Comparison of ENCODE assay signal across 9 mouse cellular contexts in genomic region chr5:112607867-112608516, GRCm38 (mm10). TPM values are rescaled to one million over a fixed set of nuclear protein-coding genes. Genes with fewer than 3 reads are reported as not detected.
A peak's percentile ranks its signal among the peaks of the same experiment; 100 is the strongest.
DNase-seq lines count a peak whose midpoint lies in the region; ATAC-seq lines count a peak whose summit lies in the region.
"Had no signal": no experiment of that assay in that cellular context is flagged by ENCODE, and none has a peak within 500 bp of the region (broad histone marks: within the 10 kb centered on the region; RNA-seq: fewer than 3 reads in every experiment).

No protein-coding gene starts in this region.

- H3K4me2 ChIP-seq in hindbrain, embryonic 13.5 days, result no peak overlapping the region
- no peak overlapping the region for H3K4me2 ChIP-seq in forebrain, embryonic 16.5 days (ENCODE audit: low read length)

- H3K4me1 ChIP-seq in hindbrain, embryonic 13.5 days (replicated peaks), result peaks cover 44% of the 10 kb centered on the region
- H3K4me1 ChIP-seq in hindbrain, embryonic 10.5 days (replicated peaks), result peaks cover 32% of the 10 kb centered on the region
- H3K4me1 ChIP-seq in forebrain, embryonic 16.5 days (replicated peaks; ENCODE audit: control insufficient read depth, insufficient read depth, low read length), result peaks cover 25% of the 10 kb centered on the region

- peak overlapping the region; percentile 9 for H3K27ac ChIP-seq in hindbrain, embryonic 13.5 days
- H3K27ac ChIP-seq in hindbrain, embryonic 10.5 days, result no peak overlapping the region
- H3K27ac ChIP-seq in forebrain, embryonic 16.5 days (ENCODE audit: low read length), result no peak overlapping the region

- no peak overlapping the region for H3K4me3 ChIP-seq in hindbrain, embryonic 13.5 days
- no peak overlapping the region for H3K4me3 ChIP-seq in hindbrain, embryonic 10.5 days
- no peak overlapping the region for H3K4me3 ChIP-seq in forebrain, embryonic 16.5 days (replicated peaks; ENCODE audit: low read length)

- DNase-seq in hindbrain, embryonic 10.5 days (ENCODE audit: low spot score), result no peak
- DNase-seq in adrenal gland, postnatal 14 days, result peak; percentile 36
- DNase-seq in lung, postnatal 4 days, result peak; percentile 43 to 65
- no peak for DNase-seq in embryo, embryonic 10 days (ENCODE audit: low spot score)
- no peak for DNase-seq in spleen, postnatal 14 days (ENCODE audit: low spot score in 2 of 2)

- peak overlapping the region; percentile 24; the same call in 1 of the 2 replicates for H3K9ac ChIP-seq in hindbrain, embryonic 13.5 days
- H3K9ac ChIP-seq in forebrain, embryonic 16.5 days (replicated peaks; ENCODE audit: low read depth, low read length), result 0 out of 2 replicates have a peak overlapping the region, but pooled peaks have one; percentile 17

- H3K36me3 ChIP-seq in hindbrain, embryonic 13.5 days, result no peaks in the 10 kb centered on the region
- no peaks in the 10 kb centered on the region for H3K36me3 ChIP-seq in hindbrain, embryonic 10.5 days
- no peaks in the 10 kb centered on the region for H3K36me3 ChIP-seq in forebrain, embryonic 16.5 days (ENCODE audit: control insufficient read depth, insufficient read depth)

- H3K27me3 ChIP-seq in hindbrain, embryonic 13.5 days, result no peaks in the 10 kb centered on the region
- H3K27me3 ChIP-seq in hindbrain, embryonic 10.5 days (ENCODE audit: insufficient read depth, poor library complexity, severe bottlenecking), result peaks cover 4% of the 10 kb centered on the region; the same call in 1 of the 2 replicates
- H3K27me3 ChIP-seq in forebrain, embryonic 16.5 days (replicated peaks; ENCODE audit: control insufficient read depth, insufficient read depth, low read length), result no peaks in the 10 kb centered on the region

- ATAC-seq in hindbrain, embryonic 13.5 days (ENCODE audit: low FRiP score), result no peak; the same call in 1 of the 2 replicates
- no peak for ATAC-seq in forebrain, embryonic 16.5 days
- no peak for ATAC-seq in activated CD4-positive, CD25-positive, alpha-beta regulatory T cell, adult 4 months

- no peaks in the 10 kb centered on the region for H3K9me3 ChIP-seq in hindbrain, embryonic 13.5 days
- H3K9me3 ChIP-seq in hindbrain, embryonic 10.5 days, result no peaks in the 10 kb centered on the region
- H3K9me3 ChIP-seq in forebrain, embryonic 16.5 days (ENCODE audit: control insufficient read depth, low read length), result no peaks in the 10 kb centered on the region

- 45% methylated on average over 9 of the region's 9 CpGs for WGBS in hindbrain, embryonic 13.5 days
- 57% methylated on average over 9 of the region's 9 CpGs for WGBS in hindbrain, embryonic 10.5 days
- WGBS in forebrain, embryonic 16.5 days, result 22% methylated on average over 9 of the region's 9 CpGs

RNA-seq across cellular contexts. Expression of gene Sez6l, which starts 31.0 kb away (rescaled TPM):
- polyA plus RNA-seq in hindbrain, embryonic 13.5 days (2015; fragmentation: Nextera tagmentation; extraction: Ambion mirVana), result 28.4 and 32.5 TPM in 2 replicates
- 1.4 and 6.0 TPM in 2 replicates for polyA plus RNA-seq in hindbrain, embryonic 10.5 days (2016; fragmentation: Nextera tagmentation; extraction: Ambion mirVana)
- 4.3 and 4.4 TPM in 2 replicates for total RNA-seq in adrenal gland, postnatal 14 days (2021)
- 32.2 and 41.9 TPM in 2 replicates for polyA plus RNA-seq in forebrain, embryonic 16.5 days (2015; fragmentation: Nextera tagmentation; extraction: Ambion mirVana)
- not detected for polyA plus RNA-seq in activated CD4-positive, CD25-positive, alpha-beta regulatory T cell, adult 4 months (2017; shearing (Covaris generic))
- total RNA-seq: MEL had no signal

Comparison
In these comparisons a context has a peak if more than half of its experiments do, and no peak if none do; other contexts are left out.
1. DNase-seq: peak in adrenal gland, postnatal 14 days (single experiment) and lung, postnatal 4 days (2 of 2); none in hindbrain, embryonic 10.5 days (single experiment), embryo, embryonic 10 days (single experiment) and spleen, postnatal 14 days (0 of 2).